Mouse (Mus musculus) small intestine, adult 2 months (tissue): ENCODE measurements around the gene Clta.

Source experiments
- CTCF ChIP-seq: fragments of 200-500 bp; IDR thresholded peaks from 2 replicates; pipeline ENCODE4 v1.5.1; 2012; ENCODE audit warnings: low read depth, mild to moderate bottlenecking, control low read depth, inconsistent platforms, low read length, moderate library complexity, mixed read lengths; ENCODE audit not compliant: insufficient replicate concordance, insufficient read length; ENCODE audit errors: extremely low read depth
- POLR2A ChIP-seq: fragments of 200-500 bp; IDR thresholded peaks from 2 replicates; pipeline ENCODE4 v1.6.1; 2012; ENCODE audit warnings: low read depth, mild to moderate bottlenecking, control low read depth, inconsistent platforms, low read length, moderate library complexity

DNA sequence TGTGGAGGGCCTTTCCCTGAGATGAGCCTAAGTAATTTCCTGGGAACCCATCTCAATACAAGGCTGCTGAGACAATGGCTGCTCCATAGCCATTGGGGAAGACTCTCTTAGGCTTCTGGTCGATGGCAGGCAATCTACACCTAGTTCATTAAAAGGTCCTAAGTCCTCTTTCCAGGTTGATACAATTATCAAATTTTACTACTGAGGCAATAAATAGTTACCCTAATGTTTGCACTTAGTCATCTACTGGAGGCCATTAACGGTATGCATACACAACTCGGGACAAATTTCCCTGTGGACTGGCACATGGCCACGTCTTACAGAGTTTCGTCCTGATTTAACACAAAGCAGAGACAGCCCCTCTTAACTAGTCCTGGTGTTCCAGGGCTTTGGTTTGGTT lies 38.2 kb downstream of the Clta start:
- TF ChIP-seq POLR2A (no peak), CTCF (no peak)
